Mouse (Mus musculus) thymus, adult 2 months (tissue): Measurements from ENCODE around the gene Krt79. TPM values are rescaled to one million over a fixed set of nuclear protein-coding genes. Genes with fewer than 3 reads are reported as not detected.

Experiments
- DNase-seq: peaks from one replicate; pipeline ENCODE4 v3.0.0; 2021
- H3K27ac ChIP-seq: fragments of 200-500 bp; 2 replicates; pipeline ENCODE4 v1.5.1; 2012; ENCODE audit warnings: low read length, control low read depth; ENCODE audit not compliant: control insufficient read depth, insufficient read depth
- H3K27me3 ChIP-seq: fragments of 200-500 bp; 2 replicates; pipeline ENCODE4 v1.6.1; 2012; ENCODE audit warnings: mild to moderate bottlenecking, low read length, moderate library complexity, mixed read lengths; ENCODE audit not compliant: control insufficient read depth, insufficient read depth
- H3K36me3 ChIP-seq: fragments of 200-500 bp; 2 replicates; pipeline ENCODE4 v1.6.1; 2012; ENCODE audit warnings: mild to moderate bottlenecking, low read length, moderate library complexity; ENCODE audit not compliant: control insufficient read depth, insufficient read depth
- H3K4me1 ChIP-seq: fragments of 200-500 bp; replicated peaks from 2 replicates; pipeline ENCODE4 v1.6.1; 2012; ENCODE audit warnings: low read length; ENCODE audit not compliant: control insufficient read depth, insufficient read depth
- H3K4me3 ChIP-seq: fragments of 200-500 bp; 2 replicates; pipeline ENCODE4 v1.5.1; 2012; ENCODE audit warnings: mild to moderate bottlenecking, low read length, control low read depth, moderate library complexity; ENCODE audit not compliant: control insufficient read depth, insufficient read depth
- CTCF ChIP-seq: fragments of 200-500 bp; IDR thresholded peaks from 2 replicates; pipeline ENCODE4 v1.5.1; 2012; ENCODE audit warnings: mild to moderate bottlenecking, control low read depth, low read length, moderate library complexity, borderline replicate concordance; ENCODE audit not compliant: control insufficient read depth, poor library complexity, insufficient read depth; ENCODE audit errors: extremely low read depth
- POLR2A ChIP-seq: fragments of 200-500 bp; IDR thresholded peaks from 2 replicates; pipeline ENCODE4 v1.6.1; 2012; ENCODE audit warnings: mild to moderate bottlenecking, low read length, control low read depth, moderate library complexity; ENCODE audit not compliant: control insufficient read depth, poor library complexity, insufficient read depth; ENCODE audit errors: extremely low read depth
- WGBS: fragments of 180-500 bp; shearing (Covaris S2); methylation state at CpG from one replicate; pipeline ENCODE4 v1.1.7; 2018; 5-methylcytosine and 5-hydroxymethylcytosine counted together
- polyA plus RNA-seq: library from polyadenylated mRNA; depleted of rRNA; stranded (reverse); fragments of >200 nt; gene quantifications from 2 replicates; pipeline ENCODE4 v1.2.3, GENCODE M21; 2012; rRNA removed

Gene Krt79
- polyA plus RNA-seq, 1 experiment: 1.8 TPM

- 67% methylated on average over 4 of the region's 4 CpGs for WGBS
- no peak for TF ChIP-seq CTCF
- TF ChIP-seq POLR2A: no peak
- no peak within 1 kb of the TSS for H3K27ac ChIP-seq
- DNase-seq: no peak
- H3K36me3 ChIP-seq: no peaks in the 10 kb centered on the region
- no peaks in the 10 kb centered on the region for H3K27me3 ChIP-seq
- H3K4me3 ChIP-seq: no peak within 1 kb of the TSS
- H3K4me1 ChIP-seq: no peaks in the 10 kb centered on the region
Observed at GRCm38 (mm10) chr15:101892820-101893219, 47.3 kb downstream of the Krt79 start, which contains the start of gene Krt76. TSS of gene Krt76 (minus strand) at chr15:101892920.

GRCm38 (mm10) chr15:101879776-101880175 is 60.3 kb downstream of the Krt79 start:
- no peak for TF ChIP-seq POLR2A
- TF ChIP-seq CTCF: no peak
- no peaks in the 10 kb centered on the region for H3K27me3 ChIP-seq
- no peak overlapping the region for H3K27ac ChIP-seq
- H3K4me1 ChIP-seq: no peaks in the 10 kb centered on the region
- WGBS: 35% methylated on average over 11 of the region's 11 CpGs
- no peak overlapping the region for H3K4me3 ChIP-seq
- no peaks in the 10 kb centered on the region for H3K36me3 ChIP-seq
- DNase-seq: no peak

Other genes starting within 250 kb of the Krt79 start
- gene Krt6a, start 246.0 kb downstream of the Krt79 start, polyA plus RNA-seq: 2.3 and 2.4 TPM in 2 replicates
- gene Krt5, start 227.4 kb downstream of the Krt79 start, polyA plus RNA-seq: 154 and 184 TPM in 2 replicates
- gene Krt71, start 197.2 kb downstream of the Krt79 start, polyA plus RNA-seq: 1.5 and 2.0 TPM in 2 replicates
- 0.08 and 0.34 TPM in 2 replicates for gene Krt72, start 153.9 kb downstream of the Krt79 start, polyA plus RNA-seq
- gene Krt73, start 138.0 kb downstream of the Krt79 start, polyA plus RNA-seq: 0.56 and 0.61 TPM in 2 replicates
- gene Krt2, start 122.2 kb downstream of the Krt79 start, polyA plus RNA-seq: 0.16 TPM in 1 of 2 replicates, not detected in the other
- gene Krt1, start 89.5 kb downstream of the Krt79 start, polyA plus RNA-seq: 1.1 and 1.7 TPM in 2 replicates
- 2.6 and 2.7 TPM in 2 replicates for gene Krt77, start 70.6 kb downstream of the Krt79 start, polyA plus RNA-seq
- 0.93 and 1.3 TPM in 2 replicates for gene Krt76, start 47.4 kb downstream of the Krt79 start, polyA plus RNA-seq
- 1.1 TPM in 2 replicates for gene Krt4, start 15.6 kb downstream of the Krt79 start, polyA plus RNA-seq
- 0.82 and 0.94 TPM in 2 replicates for gene Krt78, start 14.0 kb upstream of the Krt79 start, polyA plus RNA-seq
- gene Krt8, start 64.2 kb upstream of the Krt79 start, polyA plus RNA-seq: 220 and 270 TPM in 2 replicates
- 197 and 219 TPM in 2 replicates for gene Krt18, start 87.9 kb upstream of the Krt79 start, polyA plus RNA-seq
- gene Eif4b, start 133.4 kb upstream of the Krt79 start, polyA plus RNA-seq: 99.3 and 108 TPM in 2 replicates
- gene Tns2, start 160.1 kb upstream of the Krt79 start, polyA plus RNA-seq: 15.9 and 26.4 TPM in 2 replicates
- 40.8 and 43.1 TPM in 2 replicates for gene Spryd3, start 195.9 kb upstream of the Krt79 start, polyA plus RNA-seq
- gene Igfbp6, start 204.0 kb upstream of the Krt79 start, polyA plus RNA-seq: 17.8 and 30.2 TPM in 2 replicates
- 3.8 and 4.1 TPM in 2 replicates for gene Soat2, start 210.2 kb upstream of the Krt79 start, polyA plus RNA-seq